Mouse (Mus musculus): ENCODE data around the gene Caprin1. TPM values are rescaled to one million over a fixed set of nuclear protein-coding genes. Genes with fewer than 3 reads are reported as not detected.

The Caprin1 gene
- polyA plus RNA-seq, 1 experiment from 2014 or later: 508 TPM

- H3K4me1 ChIP-seq: no peaks in the 10 kb centered on the region
- DNase-seq (ENCODE audit: extremely low spot score, low spot score): no peak
- no peaks in the 10 kb centered on the region for H3K9me3 ChIP-seq
- 72% methylated on average over 7 of the region's 7 CpGs for WGBS
- H3K27ac ChIP-seq: no peak overlapping the region
- no peak overlapping the region for H3K4me3 ChIP-seq
- H3K36me3 ChIP-seq (replicated peaks): no peaks in the 10 kb centered on the region
- no peaks in the 10 kb centered on the region for H3K27me3 ChIP-seq (ENCODE audit: poor library complexity, severe bottlenecking)
These were observed 25.1 kb upstream of the Caprin1 start for GRCm38 (mm10) chr2:103822560-103822959.

DNA sequence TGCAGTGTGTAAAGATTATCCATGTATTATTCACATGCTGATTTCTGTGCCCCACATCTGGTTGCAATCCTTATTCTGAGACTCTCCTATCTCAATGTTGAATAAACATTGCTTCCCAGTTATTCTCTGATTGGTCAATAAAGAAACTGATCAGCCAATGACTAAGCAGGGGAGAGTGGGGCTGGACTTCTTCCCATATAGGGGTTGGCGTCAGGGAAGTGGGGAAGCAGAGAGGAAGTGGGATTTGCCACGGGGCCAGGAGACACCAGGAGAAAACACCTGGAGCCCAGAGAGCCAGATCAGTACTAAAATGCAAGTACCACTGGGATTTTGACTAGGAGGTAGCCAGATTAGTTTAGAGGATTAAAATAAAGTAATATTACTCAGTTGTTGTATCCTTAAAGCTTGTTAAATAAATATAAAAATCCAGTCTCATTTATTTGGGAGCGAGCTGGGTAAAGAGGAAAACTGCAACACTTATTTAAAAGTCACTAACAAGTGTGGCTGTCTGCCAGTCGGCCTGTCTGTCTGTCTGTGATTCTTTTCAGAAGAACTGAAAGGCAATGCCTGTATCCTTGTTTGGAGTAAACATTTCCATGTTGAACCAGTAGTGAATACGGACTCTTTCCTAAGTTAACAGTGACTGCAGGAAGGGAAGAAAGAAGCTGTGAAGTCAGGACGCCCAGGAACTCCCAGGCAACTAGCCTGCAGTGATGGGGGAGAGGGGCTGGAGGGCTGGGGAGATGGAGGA, 19.9 kb upstream of the Caprin1 start:
- Histone ChIP-seq H3K27ac (no peak overlapping the region), H3K4me3 (0 out of 2 replicates have a peak overlapping the region, but pooled peaks have one; percentile 12), H3K36me3 (replicated peaks) (no peaks in the 10 kb centered on the region), H3K9me3 (no peaks in the 10 kb centered on the region), H3K27me3 (ENCODE audit: poor library complexity, severe bottlenecking) (no peaks in the 10 kb centered on the region), H3K4me1 (no peaks in the 10 kb centered on the region)
- WGBS: 51% methylated on average over 6 of the region's 6 CpGs
- no peak for DNase-seq (ENCODE audit: extremely low spot score, low spot score)

DNA sequence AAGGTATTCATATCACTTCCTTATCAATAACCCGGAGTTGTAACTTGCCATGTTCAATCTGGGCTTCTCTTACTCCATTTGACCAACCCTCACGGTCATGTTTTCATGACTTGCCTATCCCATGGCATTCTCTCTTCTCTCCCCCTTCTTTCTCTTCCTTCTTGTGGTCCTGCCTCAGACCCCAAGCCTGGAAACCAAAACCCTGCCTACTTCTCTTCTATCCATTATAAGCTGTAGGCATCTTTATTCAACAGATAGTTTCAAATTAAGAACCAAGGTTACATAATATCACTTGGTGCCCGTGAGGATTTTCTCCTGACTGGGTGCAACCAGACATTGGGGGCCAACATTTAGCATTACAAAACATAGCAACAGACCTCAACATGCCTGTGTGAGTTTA, 18.5 kb upstream of the Caprin1 start:
- no peaks in the 10 kb centered on the region for H3K36me3 ChIP-seq (replicated peaks)
- no peak for DNase-seq (ENCODE audit: extremely low spot score, low spot score)
- H3K27me3 ChIP-seq (ENCODE audit: poor library complexity, severe bottlenecking): no peaks in the 10 kb centered on the region
- no peaks in the 10 kb centered on the region for H3K4me1 ChIP-seq
- WGBS: 93% methylated on average over 3 of the region's 3 CpGs
- H3K4me3 ChIP-seq: no peak overlapping the region
- H3K9me3 ChIP-seq: no peaks in the 10 kb centered on the region
- H3K27ac ChIP-seq: no peak overlapping the region

GRCm38 (mm10) chr2:103811465-103812191, 14.2 kb upstream of the Caprin1 start:
- no peaks in the 10 kb centered on the region for H3K9me3 ChIP-seq
- DNase-seq (ENCODE audit: extremely low spot score, low spot score): no peak
- H3K36me3 ChIP-seq (replicated peaks): no peaks in the 10 kb centered on the region
- 62% methylated on average over 5 of the region's 5 CpGs for WGBS
- no peak overlapping the region for H3K4me3 ChIP-seq
- no peak overlapping the region for H3K27ac ChIP-seq
- H3K27me3 ChIP-seq (ENCODE audit: poor library complexity, severe bottlenecking): no peaks in the 10 kb centered on the region
- H3K4me1 ChIP-seq: no peaks in the 10 kb centered on the region

DNA sequence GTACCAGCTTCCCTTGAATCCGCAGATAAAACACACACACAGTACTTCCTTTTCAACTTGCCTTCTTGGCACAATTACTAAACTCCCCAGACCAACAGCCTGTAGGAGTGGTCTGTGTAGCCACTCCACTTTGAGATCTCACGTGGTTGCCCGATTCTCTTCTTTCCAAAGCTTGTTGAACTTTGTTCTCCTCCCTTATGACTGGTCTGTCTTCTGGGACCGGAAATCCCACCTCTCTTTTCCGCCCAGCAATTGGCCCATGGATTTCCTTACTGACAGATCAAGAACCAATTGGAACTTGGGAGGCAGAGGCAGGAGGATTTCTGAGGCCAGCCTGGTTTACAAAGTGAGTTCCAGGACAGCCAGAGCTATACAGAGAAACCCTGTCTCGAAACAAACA, 13.0 kb upstream of the Caprin1 start:
- no peak overlapping the region for H3K27ac ChIP-seq
- H3K27me3 ChIP-seq (ENCODE audit: poor library complexity, severe bottlenecking): no peaks in the 10 kb centered on the region
- H3K9me3 ChIP-seq: no peaks in the 10 kb centered on the region
- 90% methylated on average over 6 of the region's 6 CpGs for WGBS
- H3K4me1 ChIP-seq: no peaks in the 10 kb centered on the region
- DNase-seq (ENCODE audit: extremely low spot score, low spot score): no peak
- no peak overlapping the region for H3K4me3 ChIP-seq
- H3K36me3 ChIP-seq (replicated peaks): no peaks in the 10 kb centered on the region

- no peak overlapping the region for H3K27ac ChIP-seq
- H3K9me3 ChIP-seq: no peaks in the 10 kb centered on the region
- DNase-seq (ENCODE audit: extremely low spot score, low spot score): no peak
- H3K27me3 ChIP-seq (ENCODE audit: poor library complexity, severe bottlenecking): no peaks in the 10 kb centered on the region
- H3K36me3 ChIP-seq (replicated peaks): no peaks in the 10 kb centered on the region
- no peak overlapping the region for H3K4me3 ChIP-seq
- no peaks in the 10 kb centered on the region for H3K4me1 ChIP-seq
These were observed 11.0 kb upstream of the Caprin1 start for GRCm38 (mm10) chr2:103808466-103808865.

DNA sequence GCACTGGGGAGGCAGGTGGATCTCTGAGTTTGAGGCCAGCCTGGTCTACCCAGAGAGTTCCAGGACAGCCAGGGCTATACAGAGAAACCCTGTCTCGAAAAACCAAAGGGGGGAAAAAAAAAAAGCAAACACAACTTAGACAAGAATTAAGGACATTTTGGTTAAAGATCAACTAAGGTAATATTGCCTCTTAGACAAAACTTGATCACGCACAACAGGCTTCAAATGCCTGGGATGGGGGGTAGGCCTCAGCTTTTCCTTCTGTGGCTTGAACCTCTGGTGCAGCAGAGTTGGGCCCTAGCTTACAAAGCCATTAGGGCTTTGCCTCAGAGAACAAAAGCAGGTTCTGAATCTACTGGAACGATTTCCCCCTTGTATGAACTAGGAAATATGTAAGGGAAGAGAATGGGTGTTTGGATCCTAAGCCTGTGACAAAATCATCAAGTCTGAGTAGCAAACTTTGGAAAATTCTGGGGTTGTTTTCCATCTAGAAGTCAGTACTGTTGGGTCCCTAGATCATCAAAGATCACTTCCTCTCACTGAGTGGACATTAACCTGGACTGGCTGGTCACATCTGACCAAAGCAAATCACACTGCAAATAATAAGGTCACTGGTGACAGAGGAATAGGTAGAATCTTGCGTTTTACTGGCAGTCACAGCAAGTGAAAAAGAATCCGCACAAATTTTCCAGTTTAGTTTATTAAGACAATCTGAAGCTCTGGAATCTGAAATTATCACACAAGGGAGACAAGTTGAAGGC, 6.5 kb upstream of the Caprin1 start:
- no peak overlapping the region for H3K27ac ChIP-seq
- WGBS: 90% methylated on average over 5 of the region's 5 CpGs
- no peaks in the 10 kb centered on the region for H3K27me3 ChIP-seq (ENCODE audit: poor library complexity, severe bottlenecking)
- H3K4me1 ChIP-seq: no peaks in the 10 kb centered on the region
- no peak for DNase-seq (ENCODE audit: extremely low spot score, low spot score)
- no peaks in the 10 kb centered on the region for H3K36me3 ChIP-seq (replicated peaks)
- no peaks in the 10 kb centered on the region for H3K9me3 ChIP-seq
- H3K4me3 ChIP-seq: no peak overlapping the region

DNA sequence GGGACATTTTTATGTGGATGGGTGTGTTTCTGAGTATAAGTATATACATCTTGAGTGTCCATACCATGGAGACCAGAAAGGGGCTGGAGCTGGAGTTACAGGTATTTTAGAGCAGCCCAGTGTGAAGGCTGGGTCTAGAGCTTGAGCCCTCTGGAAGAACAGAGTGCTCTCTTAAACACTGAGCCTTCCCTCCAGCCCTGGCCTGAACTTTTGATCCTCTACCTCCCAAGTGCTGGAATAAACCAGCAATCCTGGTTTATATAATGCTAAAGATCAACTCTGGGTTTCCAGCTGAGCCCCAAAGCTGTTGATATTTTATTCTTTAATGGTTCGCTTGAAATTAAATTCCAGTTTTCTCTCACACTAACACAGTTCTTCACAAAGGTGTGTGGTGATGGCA, 5.0 kb upstream of the Caprin1 start:
- Histone ChIP-seq H3K27ac (no peak overlapping the region), H3K27me3 (ENCODE audit: poor library complexity, severe bottlenecking) (no peaks in the 10 kb centered on the region), H3K4me3 (no peak overlapping the region), H3K4me1 (peaks cover 9% of the 10 kb centered on the region), H3K9me3 (no peaks in the 10 kb centered on the region), H3K36me3 (replicated peaks) (no peaks in the 10 kb centered on the region)
- DNase-seq (ENCODE audit: extremely low spot score, low spot score): no peak
- 87% methylated on average over 1 of the region's 1 CpGs for WGBS

- no peaks in the 10 kb centered on the region for H3K27me3 ChIP-seq (ENCODE audit: poor library complexity, severe bottlenecking)
- peak overlapping the region; percentile 71 for H3K4me3 ChIP-seq
- under 1% methylated on average over 70 of the region's 72 CpGs for WGBS
- H3K9me3 ChIP-seq: no peaks in the 10 kb centered on the region
- peak; percentile 83 for DNase-seq (ENCODE audit: extremely low spot score, low spot score)
- H3K27ac ChIP-seq: peak overlapping the region; percentile 97
- H3K4me1 ChIP-seq: peaks cover 36% of the 10 kb centered on the region
- peaks cover 39% of the 10 kb centered on the region for H3K36me3 ChIP-seq (replicated peaks)
These were observed 485 bp downstream of the Caprin1 start for GRCm38 (mm10) chr2:103796861-103797466.

DNA sequence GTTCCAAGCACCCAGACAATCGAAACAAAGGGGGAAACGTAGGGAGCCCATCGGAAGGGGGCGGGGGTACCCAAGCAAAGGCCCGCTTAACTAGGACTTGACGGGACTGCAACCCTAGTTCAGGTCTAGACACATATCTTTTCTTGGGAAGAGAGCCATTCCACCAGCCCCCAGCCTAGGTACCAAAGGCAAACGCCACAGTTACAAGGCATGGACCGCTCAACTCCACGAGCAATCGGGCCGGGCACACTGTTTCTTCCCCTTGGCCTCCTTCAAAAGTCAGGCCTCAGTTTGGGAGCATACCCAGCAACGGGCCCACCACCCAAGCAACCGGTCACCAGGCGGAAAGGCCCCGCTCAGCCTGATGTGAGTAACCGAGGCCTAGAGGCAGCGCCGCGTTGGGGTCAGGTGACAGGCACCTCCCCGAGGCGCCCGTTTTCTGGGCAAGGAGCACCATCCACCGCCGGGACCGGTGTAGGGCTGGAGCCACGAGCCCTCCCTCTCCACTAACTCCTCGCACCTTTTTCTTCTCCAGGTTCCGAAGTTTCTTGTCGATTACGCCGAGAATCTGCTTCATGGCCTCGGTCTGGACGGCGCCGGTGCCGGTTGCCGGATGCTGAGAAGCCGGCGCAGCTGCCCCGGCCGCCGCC, 1.1 kb downstream of the Caprin1 start:
- peak overlapping the region; percentile 97 for H3K27ac ChIP-seq
- H3K4me3 ChIP-seq: peak overlapping the region; percentile 71
- H3K27me3 ChIP-seq (ENCODE audit: poor library complexity, severe bottlenecking): no peaks in the 10 kb centered on the region
- under 1% methylated on average over 42 of the region's 42 CpGs for WGBS
- H3K9me3 ChIP-seq: no peaks in the 10 kb centered on the region
- DNase-seq (ENCODE audit: extremely low spot score, low spot score): peak; percentile 67
- peaks cover 45% of the 10 kb centered on the region for H3K36me3 ChIP-seq (replicated peaks)
- H3K4me1 ChIP-seq: peaks cover 36% of the 10 kb centered on the region

DNA sequence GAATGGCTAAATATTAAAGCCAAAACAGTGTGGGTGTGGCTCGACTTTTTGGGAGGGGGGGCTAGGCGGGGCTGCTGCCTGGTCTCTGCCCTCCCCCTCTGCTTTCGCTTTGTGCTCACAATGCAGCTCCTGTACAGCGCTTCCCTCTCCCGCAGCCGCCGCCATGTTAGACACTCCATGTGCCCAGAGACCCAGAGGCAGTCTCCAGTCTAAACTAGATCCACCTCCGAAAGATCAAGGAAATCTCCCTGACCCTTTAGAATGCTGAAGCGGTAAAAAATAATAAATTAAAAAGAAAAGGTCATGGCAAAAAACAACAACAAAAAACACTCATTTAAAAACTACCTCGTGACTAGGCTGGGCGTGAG, 1.6 kb downstream of the Caprin1 start:
- H3K4me3 ChIP-seq: peak overlapping the region; percentile 71
- peak; percentile 79 for DNase-seq (ENCODE audit: extremely low spot score, low spot score)
- no peaks in the 10 kb centered on the region for H3K27me3 ChIP-seq (ENCODE audit: poor library complexity, severe bottlenecking)
- under 1% methylated on average over 11 of the region's 11 CpGs for WGBS
- peaks cover 50% of the 10 kb centered on the region for H3K36me3 ChIP-seq (replicated peaks)
- H3K4me1 ChIP-seq: peaks cover 40% of the 10 kb centered on the region
- peak overlapping the region; percentile 97 for H3K27ac ChIP-seq
- H3K9me3 ChIP-seq: no peaks in the 10 kb centered on the region

- H3K4me3 ChIP-seq: no peak overlapping the region
- no peak overlapping the region for H3K27ac ChIP-seq
- H3K36me3 ChIP-seq (replicated peaks): peaks cover 86% of the 10 kb centered on the region
- DNase-seq (ENCODE audit: extremely low spot score, low spot score): no peak
- H3K9me3 ChIP-seq: no peaks in the 10 kb centered on the region
- WGBS: 94% methylated on average over 1 of the region's 1 CpGs
- peaks cover 39% of the 10 kb centered on the region for H3K4me1 ChIP-seq
- H3K27me3 ChIP-seq (ENCODE audit: poor library complexity, severe bottlenecking): no peaks in the 10 kb centered on the region
These were observed 5.4 kb downstream of the Caprin1 start for GRCm38 (mm10) chr2:103792009-103792408.
